Mouse (Mus musculus): ENCODE results near the gene Gabbr2. TPM values are rescaled to one million over a fixed set of nuclear protein-coding genes. Genes with fewer than 3 reads are reported as not detected.

Gabbr2 gene
- polyA plus RNA-seq, 1 experiment, result 102 TPM

DNA sequence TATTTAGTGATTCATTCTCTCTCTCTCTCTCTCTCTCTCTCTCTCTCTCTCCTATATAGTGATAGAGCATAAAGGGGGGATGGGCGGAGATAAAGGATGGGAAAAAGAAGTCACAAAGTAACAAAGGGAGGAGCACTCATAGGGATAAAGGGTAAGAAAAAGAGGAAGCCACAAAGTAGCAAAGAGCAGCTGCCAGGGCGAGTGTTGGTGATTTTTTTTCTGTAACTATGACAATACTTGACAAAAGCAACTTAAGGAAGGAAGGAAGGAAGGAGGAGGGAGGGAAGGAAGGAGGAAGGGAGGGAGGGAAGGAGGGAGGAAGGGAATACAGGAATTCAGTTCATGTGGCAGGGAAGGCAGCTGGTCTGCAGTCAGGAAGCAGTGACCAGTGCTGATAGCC lies 162.0 kb downstream of the Gabbr2 start:
- TF ChIP-seq CTCF (IDR thresholded peaks at IDR 0.05; ENCODE audit: borderline replicate concordance, insufficient read depth, low read depth, low read length) (no peak), POLR2A (IDR thresholded peaks at IDR 0.05; ENCODE audit: borderline replicate concordance, insufficient read depth, low read length) (no peak)
- H3K4me3 ChIP-seq (replicated peaks; ENCODE audit: insufficient read depth, low read depth, low read length), result no peak overlapping the region

DNA sequence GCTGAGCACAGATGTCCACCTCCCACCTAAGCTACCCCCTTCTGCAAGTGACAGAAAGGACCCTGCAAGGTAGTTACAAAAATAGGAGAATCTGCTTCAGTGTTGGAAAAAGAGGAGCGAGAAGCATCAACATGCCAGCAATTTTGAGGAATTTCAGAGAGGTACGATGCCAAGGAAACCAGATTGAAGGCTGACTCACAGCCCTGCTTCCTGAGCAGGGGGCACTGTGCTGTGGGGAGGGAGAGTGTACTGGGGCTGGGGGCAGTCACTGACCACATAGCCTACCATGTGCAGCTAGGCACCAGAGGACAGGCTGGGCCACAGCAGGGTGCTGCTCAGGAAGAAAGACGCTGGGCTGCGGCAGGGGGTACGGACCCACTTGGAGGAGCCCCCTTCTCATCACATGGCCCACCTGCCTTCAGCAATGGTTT lies 163.5 kb downstream of the Gabbr2 start:
- Histone ChIP-seq H3K4me1 (ENCODE audit: control insufficient read depth, insufficient read depth, low read length) (peaks cover 58% of the 10 kb centered on the region), H3K27ac (ENCODE audit: insufficient read depth, low read length) (peak overlapping the region; percentile 65), H3K27me3 (ENCODE audit: control insufficient read depth, insufficient read depth, low read length) (no peaks in the 10 kb centered on the region), H3K4me3 (replicated peaks; ENCODE audit: insufficient read depth, low read depth, low read length) (no peak overlapping the region)
- TF ChIP-seq POLR2A (IDR thresholded peaks at IDR 0.05; ENCODE audit: borderline replicate concordance, insufficient read depth, low read length) (no peak), CTCF (IDR thresholded peaks at IDR 0.05; ENCODE audit: borderline replicate concordance, insufficient read depth, low read depth, low read length) (no peak)
- WGBS, result 14% methylated on average over 5 of the region's 5 CpGs
- DNase-seq, result peak; percentile 67 to 79

More for the DNA sequence above, 162.0 kb downstream of the Gabbr2 start:
- Histone ChIP-seq H3K27ac (ENCODE audit: insufficient read depth, low read length) (no peak overlapping the region), H3K27me3 (ENCODE audit: control insufficient read depth, insufficient read depth, low read length) (no peaks in the 10 kb centered on the region), H3K4me1 (ENCODE audit: control insufficient read depth, insufficient read depth, low read length) (peaks cover 57% of the 10 kb centered on the region)
- no peak for DNase-seq
- 81% methylated on average over 2 of the region's 2 CpGs for WGBS

DNA sequence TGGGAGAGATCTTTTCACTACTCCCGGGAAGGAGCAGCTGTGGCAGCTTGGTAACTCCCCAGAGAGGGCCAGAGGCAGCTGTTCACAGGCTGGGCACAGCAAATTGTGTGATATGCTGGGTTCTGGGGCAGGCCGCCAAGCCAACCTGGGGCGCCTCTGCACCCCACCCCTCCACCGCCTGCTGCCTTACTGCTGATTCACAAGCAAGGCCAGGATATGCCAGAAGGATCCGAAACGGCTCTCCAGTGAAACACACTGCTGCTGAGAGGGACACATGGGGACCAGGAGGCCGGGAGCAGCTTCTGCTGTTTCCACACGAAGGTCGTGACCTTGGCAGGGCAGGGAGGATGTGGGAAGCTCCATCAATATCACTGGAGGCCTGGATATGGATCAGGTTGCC lies 164.2 kb downstream of the Gabbr2 start:
- Histone ChIP-seq H3K27me3 (ENCODE audit: control insufficient read depth, insufficient read depth, low read length) (no peaks in the 10 kb centered on the region), H3K4me1 (ENCODE audit: control insufficient read depth, insufficient read depth, low read length) (peaks cover 58% of the 10 kb centered on the region), H3K27ac (ENCODE audit: insufficient read depth, low read length) (peak overlapping the region; percentile 65), H3K4me3 (replicated peaks; ENCODE audit: insufficient read depth, low read depth, low read length) (no peak overlapping the region)
- TF ChIP-seq CTCF (IDR thresholded peaks at IDR 0.05; ENCODE audit: borderline replicate concordance, insufficient read depth, low read depth, low read length) (no peak), POLR2A (IDR thresholded peaks at IDR 0.05; ENCODE audit: borderline replicate concordance, insufficient read depth, low read length) (no peak)
- 22% methylated on average over 9 of the region's 9 CpGs for WGBS
- DNase-seq, result peak; percentile 54 to 60

DNA sequence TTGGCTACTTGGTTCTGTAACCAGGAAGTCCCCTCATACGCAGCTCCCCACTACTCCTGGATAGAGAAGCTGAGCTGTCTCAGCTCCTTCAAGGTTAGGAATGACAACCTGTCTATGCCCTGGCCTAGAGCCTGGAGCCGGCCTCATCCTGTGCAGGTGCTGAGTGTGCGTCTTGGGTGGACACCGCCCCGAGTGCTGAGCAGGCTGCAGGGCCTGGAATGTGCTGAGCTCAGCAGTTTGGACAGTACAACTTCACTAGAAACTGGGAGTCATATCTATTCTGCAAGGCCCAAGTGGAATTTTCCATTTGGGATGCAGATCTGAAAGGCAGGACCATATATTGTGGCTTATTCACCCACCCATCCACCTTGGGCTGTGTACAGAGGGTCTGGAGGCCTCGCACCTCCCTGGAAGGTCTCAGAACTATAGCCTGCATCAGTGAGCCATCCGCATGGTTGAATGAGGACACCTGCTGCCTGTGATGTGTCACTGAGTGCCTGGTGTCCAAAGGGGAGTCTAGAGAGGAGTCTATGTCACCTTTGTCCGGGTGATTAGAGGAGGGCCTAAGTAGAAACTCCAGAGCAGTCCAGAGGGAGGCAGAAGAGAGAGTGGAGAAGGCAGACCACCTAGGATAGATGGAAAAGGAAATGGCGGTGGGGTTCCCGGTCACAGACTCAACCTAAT lies 165.7 kb downstream of the Gabbr2 start:
- Histone ChIP-seq H3K4me1 (ENCODE audit: control insufficient read depth, insufficient read depth, low read length) (peaks cover 63% of the 10 kb centered on the region), H3K27ac (ENCODE audit: insufficient read depth, low read length) (no peak overlapping the region), H3K27me3 (ENCODE audit: control insufficient read depth, insufficient read depth, low read length) (no peaks in the 10 kb centered on the region), H3K4me3 (replicated peaks; ENCODE audit: insufficient read depth, low read depth, low read length) (no peak overlapping the region)
- 57% methylated on average over 10 of the region's 10 CpGs for WGBS
- TF ChIP-seq CTCF (IDR thresholded peaks at IDR 0.05; ENCODE audit: borderline replicate concordance, insufficient read depth, low read depth, low read length) (peak; percentile 46; the same call in 1 of the 2 replicates), POLR2A (IDR thresholded peaks at IDR 0.05; ENCODE audit: borderline replicate concordance, insufficient read depth, low read length) (no peak)
- DNase-seq, result peak in 1 of 2 experiments; percentile 45

GRCm38 (mm10) chr4:46823738-46824137 lies 167.9 kb downstream of the Gabbr2 start:
- Histone ChIP-seq H3K27ac (ENCODE audit: insufficient read depth, low read length) (no peak overlapping the region), H3K4me3 (replicated peaks; ENCODE audit: insufficient read depth, low read depth, low read length) (no peak overlapping the region), H3K27me3 (ENCODE audit: control insufficient read depth, insufficient read depth, low read length) (no peaks in the 10 kb centered on the region), H3K4me1 (ENCODE audit: control insufficient read depth, insufficient read depth, low read length) (peaks cover 62% of the 10 kb centered on the region)
- TF ChIP-seq CTCF (IDR thresholded peaks at IDR 0.05; ENCODE audit: borderline replicate concordance, insufficient read depth, low read depth, low read length), result no peak
- no peak for TF ChIP-seq POLR2A (IDR thresholded peaks at IDR 0.05; ENCODE audit: borderline replicate concordance, insufficient read depth, low read length)
- 87% methylated on average over 14 of the region's 14 CpGs for WGBS
- DNase-seq, result no peak

DNA sequence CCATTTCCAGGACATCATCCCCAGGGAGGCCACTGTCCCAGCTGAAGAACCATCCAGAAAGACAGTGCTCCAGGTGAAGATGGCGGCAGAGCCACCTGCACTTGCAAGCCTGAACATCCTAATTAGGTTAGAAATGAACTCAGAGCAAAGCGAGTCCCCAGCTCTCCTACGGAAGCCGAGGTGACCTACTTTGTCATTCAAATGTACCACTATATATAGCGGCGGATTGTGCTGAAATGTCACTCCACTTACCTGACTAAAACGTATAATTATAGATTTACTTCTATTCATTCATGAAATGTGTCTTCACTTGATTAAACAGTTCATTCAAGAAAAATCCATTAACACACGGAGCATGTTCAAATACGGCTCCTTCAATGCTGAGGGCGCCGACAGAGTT lies 170.0 kb downstream of the Gabbr2 start:
- Histone ChIP-seq H3K4me1 (ENCODE audit: control insufficient read depth, insufficient read depth, low read length) (peaks cover 59% of the 10 kb centered on the region), H3K27me3 (ENCODE audit: control insufficient read depth, insufficient read depth, low read length) (no peaks in the 10 kb centered on the region), H3K27ac (ENCODE audit: insufficient read depth, low read length) (no peak overlapping the region), H3K4me3 (replicated peaks; ENCODE audit: insufficient read depth, low read depth, low read length) (no peak overlapping the region)
- DNase-seq, result no peak
- WGBS, result 69% methylated on average over 11 of the region's 11 CpGs
- TF ChIP-seq CTCF (IDR thresholded peaks at IDR 0.05; ENCODE audit: borderline replicate concordance, insufficient read depth, low read depth, low read length) (no peak), POLR2A (IDR thresholded peaks at IDR 0.05; ENCODE audit: borderline replicate concordance, insufficient read depth, low read length) (no peak)

GRCm38 (mm10) chr4:46814954-46815353 lies 176.7 kb downstream of the Gabbr2 start:
- WGBS, result 4% methylated on average over 4 of the region's 4 CpGs
- DNase-seq, result peak; percentile 64 to 73

DNA sequence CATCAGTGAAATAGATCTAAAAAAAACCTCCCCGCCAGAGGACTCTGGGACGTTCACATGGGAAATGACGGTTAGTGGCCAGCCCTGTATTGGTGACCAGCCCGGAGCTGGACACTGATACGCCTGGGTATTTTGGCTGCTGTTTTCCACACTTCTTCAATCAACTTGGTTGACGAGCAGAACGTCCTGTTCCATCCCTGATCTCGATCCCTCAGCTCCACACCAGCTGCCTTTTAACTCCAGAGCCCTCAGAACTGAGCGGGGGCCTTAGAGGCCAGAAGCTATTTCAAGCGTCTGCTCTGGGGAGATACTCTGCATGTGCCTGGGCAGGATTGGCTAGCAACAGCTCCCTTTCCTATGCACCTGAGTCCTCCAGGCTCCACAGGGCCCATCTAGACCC lies 177.4 kb downstream of the Gabbr2 start:
- no peak for DNase-seq
- no peak overlapping the region for H3K4me3 ChIP-seq (replicated peaks; ENCODE audit: insufficient read depth, low read depth, low read length)
- no peaks in the 10 kb centered on the region for H3K27me3 ChIP-seq (ENCODE audit: control insufficient read depth, insufficient read depth, low read length)
- peaks cover 45% of the 10 kb centered on the region for H3K4me1 ChIP-seq (ENCODE audit: control insufficient read depth, insufficient read depth, low read length)
- 69% methylated on average over 10 of the region's 10 CpGs for WGBS
- H3K27ac ChIP-seq (ENCODE audit: insufficient read depth, low read length), result peak overlapping the region; percentile 5; the same call in 1 of the 2 replicates
- TF ChIP-seq CTCF (IDR thresholded peaks at IDR 0.05; ENCODE audit: borderline replicate concordance, insufficient read depth, low read depth, low read length) (no peak), POLR2A (IDR thresholded peaks at IDR 0.05; ENCODE audit: borderline replicate concordance, insufficient read depth, low read length) (no peak)

More at GRCm38 (mm10) chr4:46814954-46815353, 176.7 kb downstream of the Gabbr2 start:
- peaks cover 49% of the 10 kb centered on the region for H3K4me1 ChIP-seq (ENCODE audit: control insufficient read depth, insufficient read depth, low read length)
- H3K27ac ChIP-seq (ENCODE audit: insufficient read depth, low read length), result 0 out of 2 replicates have a peak overlapping the region, but pooled peaks have one; percentile 1
- no peaks in the 10 kb centered on the region for H3K27me3 ChIP-seq (ENCODE audit: control insufficient read depth, insufficient read depth, low read length)
- no peak; the same call in 1 of the 2 replicates for TF ChIP-seq CTCF (IDR thresholded peaks at IDR 0.05; ENCODE audit: borderline replicate concordance, insufficient read depth, low read depth, low read length)
- no peak for TF ChIP-seq POLR2A (IDR thresholded peaks at IDR 0.05; ENCODE audit: borderline replicate concordance, insufficient read depth, low read length)
- H3K4me3 ChIP-seq (replicated peaks; ENCODE audit: insufficient read depth, low read depth, low read length), result no peak overlapping the region

Data from cerebellum, adult 2 months (tissue).